Mouse (Mus musculus) liver, embryonic 16.5 days (tissue): ENCODE results near the gene Rassf1. TPM values are rescaled to one million over a fixed set of nuclear protein-coding genes. Genes with fewer than 3 reads are reported as not detected.

Source experiments
- ATAC-seq: fragments of 200-750 bp; cut with Nextera tagmentation; 2 replicates; pipeline ENCODE4 v1.8.0; 2017; ENCODE audit warnings: low read depth, mild to moderate bottlenecking, moderate number of reproducible peaks, moderate library complexity
- H3K27ac ChIP-seq: fragments of 300-500 bp; sonication (generic); 2 replicates; pipeline ENCODE4 v1.5.1; 2014; ENCODE audit warnings: mild to moderate bottlenecking, low read length
- H3K27me3 ChIP-seq: fragments of 300-500 bp; sonication (generic); 2 replicates; pipeline ENCODE4 v1.6.1; 2014; ENCODE audit warnings: low read depth, low read length, mixed read lengths; ENCODE audit not compliant: control insufficient read depth, insufficient read depth
- H3K36me3 ChIP-seq: fragments of 300-500 bp; sonication (generic); 2 replicates; pipeline ENCODE4 v1.6.1; 2014; ENCODE audit warnings: mild to moderate bottlenecking; ENCODE audit not compliant: control insufficient read depth, insufficient read depth
- H3K4me1 ChIP-seq: fragments of 300-500 bp; sonication (generic); 2 replicates; pipeline ENCODE4 v1.6.1; 2014; ENCODE audit warnings: low read depth, low read length, mixed read lengths; ENCODE audit not compliant: control insufficient read depth
- H3K4me2 ChIP-seq: fragments of 300-500 bp; sonication (generic); 2 replicates; pipeline ENCODE4 v1.6.1; 2014; ENCODE audit warnings: low read depth, low read length, mixed read lengths
- H3K4me3 ChIP-seq: fragments of 300-500 bp; sonication (generic); 2 replicates; pipeline ENCODE4 v1.5.1; 2014; ENCODE audit warnings: low read depth, mild to moderate bottlenecking, low read length
- H3K9ac ChIP-seq: fragments of 300-500 bp; sonication (generic); 2 replicates; pipeline ENCODE4 v1.6.1; 2014; ENCODE audit warnings: low read depth, low read length
- H3K9me3 ChIP-seq: fragments of 300-500 bp; sonication (generic); replicated peaks from 2 replicates; pipeline ENCODE4 v1.6.1; 2016; ENCODE audit warnings: low read length; ENCODE audit not compliant: control insufficient read depth
- WGBS: fragments of 180-500 bp; shearing (Covaris S2); extraction: QIAGEN DNeasy Blood & Tissue Kit; methylation state at CpG from one replicate; pipeline ENCODE4 v1.1.7; 2014; ENCODE audit not compliant: insufficient replicate concordance; 5-methylcytosine and 5-hydroxymethylcytosine counted together
- polyA plus RNA-seq: library from polyadenylated mRNA; unstranded; fragments of >200 nt; fragmentation: Nextera tagmentation; extraction: Ambion mirVana; gene quantifications from 2 replicates; pipeline ENCODE4 v1.2.1, GENCODE M21; 2015

Rassf1 gene
- polyA plus RNA-seq, 1 experiment from 2014 or later: 15.9 TPM

DNA sequence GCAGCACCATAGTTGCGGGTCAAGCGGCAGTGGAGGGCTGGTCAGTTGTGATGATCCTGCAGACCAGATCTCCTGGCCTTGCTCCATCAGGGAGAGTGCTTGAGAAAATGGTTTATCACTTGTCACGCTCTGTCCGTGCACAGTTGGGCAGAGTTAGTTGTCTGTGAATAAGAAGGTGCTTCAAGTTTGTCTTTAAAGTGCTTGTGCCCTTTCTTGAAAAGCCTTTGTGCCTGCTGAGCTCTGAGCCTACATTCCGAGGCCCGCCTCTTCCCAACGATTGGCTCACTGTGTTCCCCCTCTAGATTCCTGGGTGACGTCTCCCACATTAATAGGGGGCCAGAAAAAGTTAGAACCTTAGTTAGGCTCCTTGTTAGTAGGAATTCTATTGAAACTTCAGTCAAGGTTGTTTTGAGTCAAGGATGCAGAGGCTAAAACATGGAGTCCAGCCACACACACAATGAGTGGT lies 568 bp downstream of the Rassf1 start:
- no peak for ATAC-seq
- peak overlapping the region; percentile 60 for H3K4me3 ChIP-seq
- peaks cover 20% of the 10 kb centered on the region; the same call in 1 of the 2 replicates for H3K27me3 ChIP-seq
- H3K9ac ChIP-seq: peak overlapping the region; percentile 53
- no peaks in the 10 kb centered on the region for H3K9me3 ChIP-seq
- no peak overlapping the region for H3K27ac ChIP-seq
- peak overlapping the region; percentile 83 for H3K4me2 ChIP-seq
- peaks cover 50% of the 10 kb centered on the region for H3K4me1 ChIP-seq
- no peaks in the 10 kb centered on the region for H3K36me3 ChIP-seq
- WGBS: 32% methylated on average over 8 of the region's 8 CpGs

DNA sequence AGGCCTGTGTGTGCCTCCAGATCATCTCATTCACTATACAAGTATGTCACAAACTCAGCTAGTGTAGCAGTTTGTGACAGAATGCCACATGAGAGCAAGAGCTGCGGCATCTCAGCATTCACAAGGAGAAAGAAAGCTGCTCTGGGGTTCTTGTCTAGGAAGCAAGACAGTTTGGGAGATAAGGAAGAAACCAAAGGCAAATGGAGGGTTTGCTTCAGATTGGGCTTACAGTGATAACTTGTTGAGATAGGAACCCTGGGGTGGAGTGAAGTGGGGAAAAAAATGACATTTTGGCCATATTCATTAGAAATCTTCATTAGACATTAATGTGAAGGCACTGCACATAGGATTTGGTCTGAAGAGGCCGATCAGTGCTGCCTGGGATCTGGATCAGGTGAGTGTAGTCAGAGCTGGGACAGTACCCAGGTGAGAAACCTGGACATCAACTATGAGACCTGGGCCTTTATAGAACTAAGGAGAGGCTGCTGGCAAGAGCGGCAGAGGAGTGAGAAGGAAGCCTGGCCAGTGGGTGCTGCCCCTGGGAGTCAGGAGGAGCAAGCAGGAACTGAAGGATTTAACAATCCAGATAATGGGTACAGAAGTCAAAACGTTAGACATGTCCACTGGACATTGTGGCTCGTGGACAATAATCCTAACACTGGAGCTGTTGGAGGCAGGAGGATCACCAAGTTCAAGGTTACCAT lies 1.5 kb downstream of the Rassf1 start:
- ATAC-seq: no peak
- Histone ChIP-seq H3K27ac (no peak overlapping the region), H3K36me3 (peaks cover 6% of the 10 kb centered on the region), H3K9ac (no peak overlapping the region), H3K4me3 (no peak overlapping the region), H3K4me2 (no peak overlapping the region), H3K27me3 (peaks cover 20% of the 10 kb centered on the region; the same call in 1 of the 2 replicates), H3K4me1 (peaks cover 46% of the 10 kb centered on the region), H3K9me3 (no peaks in the 10 kb centered on the region)
- 49% methylated on average over 5 of the region's 5 CpGs for WGBS

DNA sequence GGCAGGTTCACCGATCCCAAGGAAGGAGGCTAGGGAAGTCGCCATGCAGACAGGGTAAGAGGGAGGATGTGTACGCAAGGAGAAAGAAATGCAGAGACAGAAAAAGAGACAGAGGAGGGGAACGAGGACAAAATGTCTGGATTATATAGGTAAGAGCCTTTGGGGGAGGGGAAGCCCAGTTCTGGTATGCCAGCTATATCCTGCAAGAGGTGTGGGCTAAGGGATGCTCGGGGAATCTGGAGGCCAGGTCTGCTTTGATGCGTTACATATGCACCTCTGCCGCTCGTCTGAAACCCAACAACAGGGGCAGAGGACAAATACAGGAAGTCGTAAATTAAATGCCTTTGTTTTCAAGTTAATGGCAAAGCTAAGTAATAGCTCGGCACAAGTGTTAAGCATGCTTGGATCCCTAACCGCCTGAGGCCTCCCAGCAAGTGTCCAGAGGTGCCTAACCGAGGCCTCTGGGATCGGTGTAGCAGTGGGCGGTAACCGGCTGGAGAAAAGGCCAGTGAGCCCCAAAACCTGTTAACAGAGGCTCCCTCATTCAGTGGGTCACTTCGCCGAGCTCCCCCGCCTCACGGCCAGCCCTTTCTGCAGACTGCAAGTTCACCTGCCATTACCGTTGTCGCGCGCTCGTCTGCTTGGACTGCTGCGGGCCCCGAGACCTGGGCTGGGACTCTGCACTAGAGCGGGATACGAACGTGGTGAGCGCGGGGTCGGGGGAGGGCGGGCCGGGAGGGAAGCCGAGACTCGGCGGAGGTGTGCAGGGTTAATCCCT lies 2.4 kb downstream of the Rassf1 start:
- peak; percentile 19 for ATAC-seq
- H3K4me2 ChIP-seq: peak overlapping the region; percentile 93
- H3K27me3 ChIP-seq: peaks cover 20% of the 10 kb centered on the region; the same call in 1 of the 2 replicates
- peak overlapping the region; percentile 69 for H3K9ac ChIP-seq
- H3K9me3 ChIP-seq: no peaks in the 10 kb centered on the region
- WGBS: 4% methylated on average over 37 of the region's 37 CpGs
- H3K4me3 ChIP-seq: peak overlapping the region; percentile 80
- peaks cover 46% of the 10 kb centered on the region for H3K4me1 ChIP-seq
- H3K27ac ChIP-seq: peak overlapping the region; percentile 37
- H3K36me3 ChIP-seq: peaks cover 13% of the 10 kb centered on the region

DNA sequence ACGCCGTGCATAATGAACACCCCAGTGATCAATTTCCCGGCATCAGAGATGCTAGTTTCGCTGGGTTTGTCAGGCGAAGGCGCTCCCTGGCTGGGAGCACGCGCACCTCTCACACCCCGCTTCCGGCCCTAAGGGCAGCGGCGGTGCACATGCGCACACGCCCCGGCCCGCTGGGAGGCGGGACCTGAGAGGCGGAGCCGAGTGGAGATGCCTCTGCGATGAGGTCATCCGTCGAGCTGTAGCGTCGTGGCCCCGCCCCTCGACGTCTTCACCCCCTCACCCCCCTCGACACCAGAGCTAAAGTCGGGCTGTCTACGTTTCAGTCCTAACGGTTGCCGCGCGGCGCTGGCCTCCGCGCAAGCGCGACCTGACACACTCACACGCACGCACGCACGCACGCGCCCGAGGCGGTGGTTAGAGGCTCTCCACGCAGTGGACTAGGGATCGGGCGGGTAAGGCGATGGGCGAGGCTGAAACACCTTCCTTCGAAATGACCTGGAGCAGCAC lies 3.0 kb downstream of the Rassf1 start:
- Histone ChIP-seq H3K4me3 (peak overlapping the region; percentile 80), H3K9me3 (no peaks in the 10 kb centered on the region), H3K27me3 (peaks cover 18% of the 10 kb centered on the region; the same call in 1 of the 2 replicates), H3K4me1 (peaks cover 46% of the 10 kb centered on the region), H3K27ac (peak overlapping the region; percentile 94), H3K36me3 (peaks cover 19% of the 10 kb centered on the region), H3K4me2 (peak overlapping the region; percentile 93), H3K9ac (peak overlapping the region; percentile 94)
- WGBS: under 1% methylated on average over 53 of the region's 53 CpGs
- peak; percentile 88 for ATAC-seq

DNA sequence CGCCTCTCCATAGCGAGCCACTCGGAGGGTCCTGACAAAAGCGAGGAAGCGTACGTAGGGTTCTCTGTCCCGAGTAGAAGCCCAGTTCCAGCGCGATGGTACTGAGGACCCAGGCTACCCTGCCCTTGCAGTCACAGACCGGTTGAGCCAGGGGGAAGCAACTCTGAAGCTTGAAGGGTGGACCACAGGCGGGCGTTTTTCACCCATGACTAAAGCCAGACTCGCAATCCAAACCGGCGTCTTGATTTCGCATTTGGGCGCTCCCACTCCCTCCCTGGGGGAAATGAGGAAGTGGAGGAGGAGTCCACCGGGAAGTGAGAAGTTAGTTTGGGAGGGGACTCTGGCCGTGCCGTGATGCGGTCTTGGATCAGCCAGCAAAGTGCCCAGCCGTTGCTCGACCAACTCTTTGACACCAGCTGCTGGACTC lies 3.7 kb downstream of the Rassf1 start:
- Histone ChIP-seq H3K27me3 (peaks cover 13% of the 10 kb centered on the region; the same call in 1 of the 2 replicates), H3K9ac (peak overlapping the region; percentile 94), H3K4me1 (peaks cover 46% of the 10 kb centered on the region), H3K27ac (peak overlapping the region; percentile 94), H3K4me3 (peak overlapping the region; percentile 80), H3K4me2 (peak overlapping the region; percentile 93), H3K9me3 (no peaks in the 10 kb centered on the region), H3K36me3 (peaks cover 26% of the 10 kb centered on the region)
- peak; percentile 2 for ATAC-seq
- WGBS: 0% methylated on average over 23 of the region's 23 CpGs

DNA sequence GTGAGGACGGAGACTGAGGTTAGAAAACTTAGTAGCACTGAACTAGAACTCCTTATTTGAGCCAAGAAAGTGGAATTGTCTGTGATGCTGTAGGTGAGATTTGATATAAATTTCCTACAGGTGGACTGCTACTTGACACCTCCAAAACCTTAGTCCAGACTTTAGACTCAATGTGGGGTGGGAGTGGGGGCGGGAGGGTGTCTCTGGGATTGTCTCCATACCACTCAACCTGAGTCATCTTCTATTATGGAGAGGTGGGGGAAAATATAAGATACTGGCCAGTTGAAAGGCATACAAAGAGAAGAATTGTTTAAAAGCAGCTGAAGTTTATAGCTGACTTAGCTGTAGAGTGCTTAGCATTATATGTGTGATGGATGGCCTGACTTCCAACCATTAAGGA lies 4.3 kb downstream of the Rassf1 start:
- Histone ChIP-seq H3K9me3 (no peaks in the 10 kb centered on the region), H3K9ac (peak overlapping the region; percentile 94), H3K4me2 (peak overlapping the region; percentile 93), H3K4me3 (peak overlapping the region; percentile 80), H3K4me1 (peaks cover 46% of the 10 kb centered on the region), H3K36me3 (peaks cover 30% of the 10 kb centered on the region), H3K27me3 (peaks cover 9% of the 10 kb centered on the region; the same call in 1 of the 2 replicates), H3K27ac (peak overlapping the region; percentile 94)
- WGBS: 19% methylated on average over 2 of the region's 2 CpGs
- ATAC-seq: no peak

DNA sequence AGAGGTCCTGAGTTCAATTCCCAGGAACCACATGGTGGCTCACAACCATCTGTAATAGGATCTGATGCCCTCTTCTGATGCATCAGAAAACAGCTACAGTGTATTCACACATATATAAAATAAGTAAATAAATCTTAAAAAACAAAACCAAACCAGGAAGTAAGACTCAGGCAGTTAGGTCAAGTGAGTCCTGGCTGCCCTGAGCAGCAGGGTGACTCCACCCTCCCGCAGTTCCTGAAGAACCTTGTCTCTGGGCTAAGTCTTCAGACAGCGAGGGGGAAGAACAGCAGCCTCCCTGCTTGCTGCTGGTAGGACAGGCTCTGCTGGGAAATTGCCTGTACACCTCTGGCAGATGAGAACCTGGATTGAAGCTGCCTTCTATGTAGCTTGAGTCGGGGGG lies 5.0 kb downstream of the Rassf1 start:
- peak overlapping the region; percentile 94; the same call in 1 of the 2 replicates for H3K9ac ChIP-seq
- H3K27me3 ChIP-seq: peaks cover 9% of the 10 kb centered on the region; the same call in 1 of the 2 replicates
- peak overlapping the region; percentile 93 for H3K4me2 ChIP-seq
- ATAC-seq: no peak
- H3K4me3 ChIP-seq: peak overlapping the region; percentile 80
- WGBS: 38% methylated on average over 3 of the region's 3 CpGs
- peaks cover 40% of the 10 kb centered on the region for H3K4me1 ChIP-seq
- peak overlapping the region; percentile 13 for H3K27ac ChIP-seq
- peaks cover 35% of the 10 kb centered on the region for H3K36me3 ChIP-seq
- H3K9me3 ChIP-seq: no peaks in the 10 kb centered on the region

DNA sequence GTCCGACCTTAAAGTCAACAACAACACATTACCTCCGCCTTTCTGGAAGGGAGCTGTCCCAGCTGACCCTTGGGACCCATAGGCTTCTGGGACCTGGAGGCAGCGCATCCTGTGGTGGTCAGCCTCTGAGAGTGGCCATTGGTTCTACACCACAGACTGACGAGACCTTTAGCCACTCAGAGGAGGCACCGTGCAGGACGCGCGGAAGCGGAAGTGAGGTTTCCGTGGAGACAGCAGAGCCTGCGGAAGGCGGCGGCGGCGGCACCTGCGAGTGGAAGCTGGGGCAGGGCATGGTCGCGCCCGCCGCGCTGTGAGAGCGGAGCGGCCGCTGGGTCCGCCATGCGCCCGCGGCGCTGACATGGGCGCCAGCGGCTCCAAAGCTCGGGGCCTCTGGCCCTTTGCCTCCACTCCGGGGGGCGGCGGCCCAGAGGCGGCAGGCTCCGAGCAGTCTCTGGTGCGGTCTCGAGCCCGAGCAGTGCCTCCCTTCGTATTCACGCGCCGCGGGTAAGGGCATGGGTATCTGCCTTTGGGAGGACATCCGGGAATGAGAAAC lies 11.8 kb downstream of the Rassf1 start, which contains the start of gene Tusc2:
Tusc2 (plus strand) TSS at position 227 of the 553 bp plus-strand sequence.
- H3K27me3 ChIP-seq: no peaks in the 10 kb centered on the region
- H3K9me3 ChIP-seq: no peaks in the 10 kb centered on the region
- under 1% methylated on average over 46 of the region's 46 CpGs for WGBS
- peak within 1 kb of the TSS; percentile 83 for H3K27ac ChIP-seq
- H3K4me3 ChIP-seq: peak within 1 kb of the TSS; percentile 92
- peak within 1 kb of the TSS; percentile 87 for H3K4me2 ChIP-seq
- peak within 1 kb of the TSS; percentile 92 for H3K9ac ChIP-seq
- peaks cover 40% of the 10 kb centered on the region for H3K4me1 ChIP-seq
- ATAC-seq: peak; percentile 96
- H3K36me3 ChIP-seq: peaks cover 35% of the 10 kb centered on the region
